Mouse (Mus musculus): ENCODE results near the gene Smtnl1. TPM values are rescaled to one million over a fixed set of nuclear protein-coding genes. Genes with fewer than 3 reads are reported as not detected.

Gene Smtnl1
- not detected for total RNA-seq (2021)

DNA sequence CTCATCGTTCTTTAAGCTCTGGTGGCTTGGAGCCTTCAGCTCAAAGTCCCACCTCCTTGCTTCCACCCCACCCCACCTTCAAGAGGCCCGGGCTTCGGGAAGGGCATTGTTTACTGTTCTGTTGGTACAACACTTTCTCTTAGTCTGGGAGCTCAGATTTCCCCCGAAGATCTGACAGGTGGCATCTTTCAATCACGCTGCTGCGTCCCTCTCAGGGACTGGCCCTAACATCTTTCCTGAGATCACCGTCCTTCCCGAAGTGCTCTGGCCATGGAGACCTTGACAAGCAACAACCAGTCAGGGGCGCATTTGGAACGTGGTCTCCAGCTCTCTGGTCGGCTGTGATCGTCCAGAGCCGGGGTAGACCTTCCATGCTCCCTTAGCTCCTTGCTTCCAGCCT lies at the start of gene Smtnl1:
TSS of gene Smtnl1 (minus strand) at position 101 of the 400 bp plus-strand sequence.
- no peak for DNase-seq (ENCODE audit: extremely low spot score in 1 of 2, low spot score in 1 of 2)

- DNase-seq (ENCODE audit: extremely low spot score in 1 of 2, low spot score in 1 of 2) = no peak
Observed at GRCm38 (mm10) chr2:84870623-84871160, 48.2 kb upstream of the Smtnl1 start.

DNA sequence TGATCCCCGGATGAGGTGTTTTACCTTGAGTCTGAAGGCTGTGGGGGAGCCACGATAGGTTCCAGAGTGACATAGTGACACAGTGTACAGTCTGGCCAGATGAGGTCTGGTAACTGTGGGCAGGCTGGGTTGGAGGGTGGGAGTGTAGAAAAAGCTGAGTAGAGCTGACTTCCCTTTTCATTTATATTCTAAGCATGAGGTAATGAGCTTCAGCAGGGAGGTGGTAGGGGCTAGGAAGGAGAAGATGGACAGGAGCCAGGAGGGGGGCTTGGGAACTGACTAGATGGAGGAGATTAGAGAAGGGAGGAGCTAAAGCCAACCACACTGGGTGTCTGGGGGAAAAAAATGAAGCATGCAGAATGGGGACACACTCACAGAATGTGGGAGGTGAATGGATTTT lies 46.5 kb upstream of the Smtnl1 start:
- DNase-seq (ENCODE audit: extremely low spot score in 1 of 2, low spot score in 1 of 2) = no peak

GRCm38 (mm10) chr2:84868521-84868943 lies 46.1 kb upstream of the Smtnl1 start:
- DNase-seq (ENCODE audit: extremely low spot score in 1 of 2, low spot score in 1 of 2) = peak; percentile 72 to 82

- peak; percentile 80 to 89 for DNase-seq (ENCODE audit: extremely low spot score in 1 of 2, low spot score in 1 of 2)
Observed at GRCm38 (mm10) chr2:84865616-84866571, 43.4 kb upstream of the Smtnl1 start.

GRCm38 (mm10) chr2:84862231-84862630 lies 39.8 kb upstream of the Smtnl1 start:
- no peak for DNase-seq (ENCODE audit: extremely low spot score in 1 of 2, low spot score in 1 of 2)

DNA sequence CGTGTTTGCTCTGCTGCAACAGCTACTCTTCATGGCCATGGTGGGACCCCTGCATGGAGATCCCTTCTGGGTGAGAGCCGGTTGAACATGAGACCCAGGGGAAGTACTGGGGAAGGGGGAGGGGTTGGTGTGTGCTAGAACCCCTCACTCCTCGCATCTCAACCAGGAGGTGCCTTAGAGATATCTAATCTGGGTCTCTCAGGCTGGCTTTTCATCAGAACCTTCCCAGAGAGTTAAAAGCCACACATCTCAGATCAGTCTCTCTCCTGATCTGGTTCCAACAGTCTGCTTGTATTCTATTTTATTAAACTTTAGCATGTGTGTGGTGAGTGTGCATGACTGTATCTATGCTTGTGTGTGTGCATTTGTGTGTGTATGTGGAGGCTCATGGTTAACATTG lies 39.0 kb upstream of the Smtnl1 start:
- no peak for DNase-seq (ENCODE audit: extremely low spot score in 1 of 2, low spot score in 1 of 2)

- DNase-seq (ENCODE audit: extremely low spot score in 1 of 2, low spot score in 1 of 2) = no peak
Observed at GRCm38 (mm10) chr2:84859991-84860780, 37.7 kb upstream of the Smtnl1 start.

- DNase-seq (ENCODE audit: extremely low spot score in 1 of 2, low spot score in 1 of 2) = no peak
Observed at GRCm38 (mm10) chr2:84858551-84858950, 36.1 kb upstream of the Smtnl1 start.

DNA sequence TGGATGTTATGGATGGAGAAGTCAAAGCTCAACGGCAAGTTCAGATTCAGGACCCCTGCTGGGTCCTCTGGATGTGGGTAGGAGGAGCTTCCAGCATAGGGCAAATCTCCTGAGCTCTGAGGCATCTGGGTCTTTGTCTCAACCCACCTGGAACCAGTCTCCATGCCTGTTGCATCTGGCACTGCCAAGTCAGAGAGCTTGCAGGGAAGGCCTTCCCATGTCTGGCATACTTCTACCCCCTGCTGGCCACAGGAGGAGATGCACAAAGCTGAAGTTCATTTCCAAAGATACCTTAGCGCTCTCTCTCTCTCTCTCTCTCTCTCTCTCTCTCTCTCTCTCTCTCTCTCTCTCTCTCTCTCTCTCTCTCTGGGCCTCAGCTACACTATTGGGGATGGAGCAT lies 33.3 kb upstream of the Smtnl1 start:
- no peak for DNase-seq (ENCODE audit: extremely low spot score in 1 of 2, low spot score in 1 of 2)

GRCm38 (mm10) chr2:84851130-84852040 lies 28.9 kb upstream of the Smtnl1 start:
- no peak for DNase-seq (ENCODE audit: extremely low spot score in 1 of 2, low spot score in 1 of 2)

GRCm38 (mm10) chr2:84850407-84851129 lies 28.1 kb upstream of the Smtnl1 start:
- DNase-seq (ENCODE audit: extremely low spot score in 1 of 2, low spot score in 1 of 2) = no peak

- DNase-seq (ENCODE audit: extremely low spot score in 1 of 2, low spot score in 1 of 2) = no peak
Observed at GRCm38 (mm10) chr2:84845226-84845625, 22.8 kb upstream of the Smtnl1 start.

GRCm38 (mm10) chr2:84843654-84844053 lies 21.2 kb upstream of the Smtnl1 start:
- no peak for DNase-seq (ENCODE audit: extremely low spot score in 1 of 2, low spot score in 1 of 2)

DNA sequence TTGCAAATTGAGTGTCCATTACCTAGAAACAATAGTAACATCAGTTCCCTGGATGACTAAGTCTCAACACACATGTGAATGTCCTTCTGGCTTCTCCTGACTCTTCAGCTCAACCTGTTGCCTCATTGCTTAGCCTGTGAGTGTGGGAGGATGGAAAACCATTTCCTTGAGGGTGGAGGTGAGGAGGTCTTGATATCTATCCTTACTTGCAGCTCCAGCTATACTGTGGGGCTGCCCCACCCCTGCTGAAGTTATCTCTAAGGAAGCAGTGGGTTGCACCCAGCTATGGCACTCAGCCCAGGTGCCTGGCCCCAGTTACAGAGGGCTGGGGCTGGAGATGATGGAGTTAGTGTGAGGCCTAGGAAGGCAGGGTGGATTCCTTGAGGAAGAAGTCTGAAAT lies 19.5 kb upstream of the Smtnl1 start:
- no peak for DNase-seq (ENCODE audit: extremely low spot score in 1 of 2, low spot score in 1 of 2)

- no peak for DNase-seq (ENCODE audit: extremely low spot score in 1 of 2, low spot score in 1 of 2)
Observed at GRCm38 (mm10) chr2:84840748-84841563, 18.5 kb upstream of the Smtnl1 start.

GRCm38 (mm10) chr2:84840016-84840747 lies 17.7 kb upstream of the Smtnl1 start:
- DNase-seq (ENCODE audit: extremely low spot score in 1 of 2, low spot score in 1 of 2) = no peak
